Mouse (Mus musculus) liver, embryonic 16.5 days (tissue): Measurements from ENCODE around the gene Lrrc29. TPM values are rescaled to one million over a fixed set of nuclear protein-coding genes. Genes with fewer than 3 reads are reported as not detected.

Experiments used
- ATAC-seq: fragments of 200-750 bp; cut with Nextera tagmentation; 2 replicates; pipeline ENCODE4 v1.8.0; 2017; ENCODE audit warnings: low read depth, mild to moderate bottlenecking, moderate number of reproducible peaks, moderate library complexity
- H3K27ac ChIP-seq: fragments of 300-500 bp; sonication (generic); 2 replicates; pipeline ENCODE4 v1.5.1; 2014; ENCODE audit warnings: mild to moderate bottlenecking, low read length
- H3K27me3 ChIP-seq: fragments of 300-500 bp; sonication (generic); 2 replicates; pipeline ENCODE4 v1.6.1; 2014; ENCODE audit warnings: low read depth, low read length, mixed read lengths; ENCODE audit not compliant: control insufficient read depth, insufficient read depth
- H3K36me3 ChIP-seq: fragments of 300-500 bp; sonication (generic); 2 replicates; pipeline ENCODE4 v1.6.1; 2014; ENCODE audit warnings: mild to moderate bottlenecking; ENCODE audit not compliant: control insufficient read depth, insufficient read depth
- H3K4me1 ChIP-seq: fragments of 300-500 bp; sonication (generic); 2 replicates; pipeline ENCODE4 v1.6.1; 2014; ENCODE audit warnings: low read depth, low read length, mixed read lengths; ENCODE audit not compliant: control insufficient read depth
- H3K4me2 ChIP-seq: fragments of 300-500 bp; sonication (generic); 2 replicates; pipeline ENCODE4 v1.6.1; 2014; ENCODE audit warnings: low read depth, low read length, mixed read lengths
- H3K4me3 ChIP-seq: fragments of 300-500 bp; sonication (generic); 2 replicates; pipeline ENCODE4 v1.5.1; 2014; ENCODE audit warnings: low read depth, mild to moderate bottlenecking, low read length
- H3K9ac ChIP-seq: fragments of 300-500 bp; sonication (generic); 2 replicates; pipeline ENCODE4 v1.6.1; 2014; ENCODE audit warnings: low read depth, low read length
- H3K9me3 ChIP-seq: fragments of 300-500 bp; sonication (generic); replicated peaks from 2 replicates; pipeline ENCODE4 v1.6.1; 2016; ENCODE audit warnings: low read length; ENCODE audit not compliant: control insufficient read depth
- WGBS: fragments of 180-500 bp; shearing (Covaris S2); extraction: QIAGEN DNeasy Blood & Tissue Kit; methylation state at CpG from one replicate; pipeline ENCODE4 v1.1.7; 2014; ENCODE audit not compliant: insufficient replicate concordance; 5-methylcytosine and 5-hydroxymethylcytosine counted together
- polyA plus RNA-seq: library from polyadenylated mRNA; unstranded; fragments of >200 nt; fragmentation: Nextera tagmentation; extraction: Ambion mirVana; gene quantifications from 2 replicates; pipeline ENCODE4 v1.2.1, GENCODE M21; 2015

The Lrrc29 gene
- polyA plus RNA-seq, 1 experiment from 2014 or later: 12.5 TPM

- Histone ChIP-seq H3K4me2 (peak overlapping the region; percentile 97), H3K36me3 (no peaks in the 10 kb centered on the region), H3K4me1 (peaks cover 27% of the 10 kb centered on the region), H3K9me3 (no peaks in the 10 kb centered on the region), H3K9ac (peak overlapping the region; percentile 74), H3K4me3 (peak overlapping the region; percentile 70), H3K27ac (peak overlapping the region; percentile 65; the same call in 1 of the 2 replicates), H3K27me3 (peaks cover 56% of the 10 kb centered on the region)
- peak; percentile 6; the same call in 1 of the 2 replicates for ATAC-seq
- 9% methylated on average over 34 of the region's 34 CpGs for WGBS
Observed at GRCm38 (mm10) chr8:105346611-105347427, 20.7 kb upstream of the Lrrc29 start.

GRCm38 (mm10) chr8:105345061-105345975, 19.2 kb upstream of the Lrrc29 start:
- Histone ChIP-seq H3K4me2 (no peak overlapping the region), H3K27ac (no peak overlapping the region), H3K4me1 (peaks cover 27% of the 10 kb centered on the region), H3K4me3 (no peak overlapping the region), H3K27me3 (peaks cover 44% of the 10 kb centered on the region), H3K9ac (no peak overlapping the region), H3K36me3 (no peaks in the 10 kb centered on the region), H3K9me3 (no peaks in the 10 kb centered on the region)
- ATAC-seq: no peak
- WGBS: 32% methylated on average over 7 of the region's 7 CpGs

GRCm38 (mm10) chr8:105343791-105344574, 17.9 kb upstream of the Lrrc29 start:
- no peaks in the 10 kb centered on the region for H3K9me3 ChIP-seq
- no peak overlapping the region for H3K4me3 ChIP-seq
- ATAC-seq: no peak
- H3K27me3 ChIP-seq: peaks cover 31% of the 10 kb centered on the region
- no peak overlapping the region for H3K27ac ChIP-seq
- 47% methylated on average over 8 of the region's 8 CpGs for WGBS
- H3K9ac ChIP-seq: no peak overlapping the region
- H3K4me2 ChIP-seq: no peak overlapping the region
- H3K36me3 ChIP-seq: no peaks in the 10 kb centered on the region
- H3K4me1 ChIP-seq: peaks cover 40% of the 10 kb centered on the region

GRCm38 (mm10) chr8:105342768-105343167, 16.7 kb upstream of the Lrrc29 start:
- H3K4me3 ChIP-seq: no peak overlapping the region
- H3K9me3 ChIP-seq: no peaks in the 10 kb centered on the region
- WGBS: 42% methylated on average over 4 of the region's 4 CpGs
- H3K4me1 ChIP-seq: peaks cover 36% of the 10 kb centered on the region
- H3K27ac ChIP-seq: no peak overlapping the region
- H3K4me2 ChIP-seq: no peak overlapping the region
- no peak overlapping the region for H3K9ac ChIP-seq
- no peak for ATAC-seq
- H3K36me3 ChIP-seq: no peaks in the 10 kb centered on the region
- H3K27me3 ChIP-seq: peaks cover 19% of the 10 kb centered on the region

- H3K27ac ChIP-seq: no peak overlapping the region
- ATAC-seq: no peak
- peaks cover 22% of the 10 kb centered on the region for H3K4me1 ChIP-seq
- peaks cover 5% of the 10 kb centered on the region for H3K27me3 ChIP-seq
- H3K9me3 ChIP-seq: no peaks in the 10 kb centered on the region
- 59% methylated on average over 8 of the region's 8 CpGs for WGBS
- no peak overlapping the region for H3K4me3 ChIP-seq
- H3K9ac ChIP-seq: no peak overlapping the region
- H3K4me2 ChIP-seq: no peak overlapping the region
- peaks cover 3% of the 10 kb centered on the region; the same call in 1 of the 2 replicates for H3K36me3 ChIP-seq
Observed at GRCm38 (mm10) chr8:105341399-105341798, 15.3 kb upstream of the Lrrc29 start.

- Histone ChIP-seq H3K9me3 (no peaks in the 10 kb centered on the region), H3K9ac (no peak overlapping the region), H3K27me3 (no peaks in the 10 kb centered on the region), H3K36me3 (peaks cover 6% of the 10 kb centered on the region; the same call in 1 of the 2 replicates), H3K4me2 (no peak overlapping the region), H3K27ac (no peak overlapping the region), H3K4me1 (peaks cover 20% of the 10 kb centered on the region), H3K4me3 (no peak overlapping the region)
- 25% methylated on average over 6 of the region's 6 CpGs for WGBS
- peak; percentile 69 for ATAC-seq
Observed at GRCm38 (mm10) chr8:105339886-105340635, 14.0 kb upstream of the Lrrc29 start.

GRCm38 (mm10) chr8:105338992-105339391, 12.9 kb upstream of the Lrrc29 start:
- WGBS: 19% methylated on average over 4 of the region's 4 CpGs
- no peak overlapping the region for H3K4me3 ChIP-seq
- no peak overlapping the region for H3K9ac ChIP-seq
- H3K36me3 ChIP-seq: peaks cover 6% of the 10 kb centered on the region; the same call in 1 of the 2 replicates
- peaks cover 18% of the 10 kb centered on the region for H3K4me1 ChIP-seq
- H3K27ac ChIP-seq: no peak overlapping the region
- ATAC-seq: no peak
- H3K27me3 ChIP-seq: no peaks in the 10 kb centered on the region
- H3K9me3 ChIP-seq: no peaks in the 10 kb centered on the region
- no peak overlapping the region for H3K4me2 ChIP-seq
